Mouse (Mus musculus) bone marrow macrophage, adult 2 months (primary cell): Measurements from ENCODE around the gene AI597479.

Experiments used
- CTCF ChIP-seq: IDR thresholded peaks from 2 replicates; pipeline ENCODE4 v1.5.1; 2012; ENCODE audit warnings: low read depth, mild to moderate bottlenecking, low read length, moderate library complexity
- POLR2A ChIP-seq: IDR thresholded peaks from 2 replicates; pipeline ENCODE4 v1.6.1; 2012; ENCODE audit warnings: mild to moderate bottlenecking, low read depth, low read length, borderline replicate concordance

GRCm38 (mm10) chr1:43072028-43072427, 26.5 kb upstream of the AI597479 start:
- TF ChIP-seq CTCF, result no peak
- no peak for TF ChIP-seq POLR2A
